In genomic region chr17:90054312-90054711, GRCm38 (mm10) we compare ENCODE assay signal across 12 mouse cellular contexts.
DNase-seq lines count a peak whose midpoint lies in the region; ATAC-seq and TF ChIP-seq lines count a peak whose summit lies in the region.
"Had no signal": no experiment of that assay in that cellular context is flagged by ENCODE, and none has a peak within 500 bp of the region (broad histone marks: within the 10 kb centered on the region; RNA-seq: fewer than 3 reads in every experiment).

No protein-coding gene starts in this region.

- H3K36me3 ChIP-seq in forebrain, embryonic 16.5 days (ENCODE audit: control insufficient read depth, insufficient read depth), result no peaks in the 10 kb centered on the region
- no peaks in the 10 kb centered on the region for H3K36me3 ChIP-seq in midbrain, embryonic 14.5 days (ENCODE audit: control insufficient read depth, insufficient read depth, low read length)
- H3K36me3 ChIP-seq: limb, embryonic 10.5 days had no signal

- H3K27me3 ChIP-seq in cerebellum, adult 2 months (ENCODE audit: control insufficient read depth, insufficient read depth, low read length), result no peaks in the 10 kb centered on the region
- H3K27me3 ChIP-seq in forebrain, embryonic 16.5 days (replicated peaks; ENCODE audit: control insufficient read depth, insufficient read depth, low read length), result no peaks in the 10 kb centered on the region
- no peaks in the 10 kb centered on the region for H3K27me3 ChIP-seq in midbrain, embryonic 14.5 days (ENCODE audit: control insufficient read depth, insufficient read depth, low read length)

- ATAC-seq in forebrain, embryonic 16.5 days, result peak; percentile 31; the same call in 1 of the 2 replicates
- ATAC-seq in midbrain, embryonic 14.5 days (ENCODE audit: low FRiP score, low TSS enrichment), result no peak
- ATAC-seq: CD4-positive, CD25-positive, alpha-beta regulatory T cell, adult 4 months; inflammation-experienced regulatory T-cells, adult 6 months; liver, postnatal 0 days had no signal

- no peak for TF ChIP-seq CTCF in cerebellum, adult 2 months (IDR thresholded peaks at IDR 0.05; ENCODE audit: borderline replicate concordance, insufficient read depth, low read depth, low read length)

- no peaks in the 10 kb centered on the region for H3K9me3 ChIP-seq in forebrain, embryonic 16.5 days (ENCODE audit: control insufficient read depth, low read length)
- H3K9me3 ChIP-seq in midbrain, embryonic 14.5 days (ENCODE audit: control insufficient read depth, low read length), result no peaks in the 10 kb centered on the region
- H3K9me3 ChIP-seq: limb, embryonic 10.5 days had no signal

- no peak overlapping the region for H3K4me2 ChIP-seq in forebrain, embryonic 16.5 days (ENCODE audit: low read length)
- no peak overlapping the region for H3K4me2 ChIP-seq in midbrain, embryonic 14.5 days (ENCODE audit: low read length)
- H3K4me2 ChIP-seq: heart, embryonic 11.5 days had no signal

- peak; percentile 96 for DNase-seq in brain, adult 2 months (ENCODE audit: low read depth, low spot score)
- DNase-seq in cerebellum, adult 2 months, result peak; percentile 86 to 97
- peak; percentile 49 for DNase-seq in midbrain, embryonic 14.5 days
- DNase-seq in thymus, postnatal 4 days, result no peak
- DNase-seq in adrenal gland, postnatal 25 days, result no peak
- DNase-seq in testis, postnatal 14 days (ENCODE audit: low spot score), result no peak
- DNase-seq: liver, postnatal 0 days had no signal

- H3K9ac ChIP-seq in forebrain, embryonic 16.5 days (replicated peaks; ENCODE audit: low read depth, low read length), result no peak overlapping the region
- no peak overlapping the region for H3K9ac ChIP-seq in midbrain, embryonic 14.5 days (replicated peaks; ENCODE audit: low read length)
- H3K9ac ChIP-seq: liver, postnatal 0 days had no signal

- no peak overlapping the region for H3K4me3 ChIP-seq in cerebellum, adult 2 months (replicated peaks; ENCODE audit: insufficient read depth, low read depth, low read length)
- H3K4me3 ChIP-seq in forebrain, embryonic 16.5 days (replicated peaks; ENCODE audit: low read length), result no peak overlapping the region
- H3K4me3 ChIP-seq in midbrain, embryonic 14.5 days (replicated peaks; ENCODE audit: low read depth, low read length), result no peak overlapping the region
- H3K4me3 ChIP-seq: limb, embryonic 10.5 days had no signal

- TF ChIP-seq POLR2A in cerebellum, adult 2 months (IDR thresholded peaks at IDR 0.05; ENCODE audit: borderline replicate concordance, insufficient read depth, low read length), result no peak; the same call in 1 of the 2 replicates

- H3K4me1 ChIP-seq in cerebellum, adult 2 months (ENCODE audit: control insufficient read depth, insufficient read depth, low read length), result peaks cover 18% of the 10 kb centered on the region; the same call in 1 of the 2 replicates
- H3K4me1 ChIP-seq in forebrain, embryonic 16.5 days (replicated peaks; ENCODE audit: control insufficient read depth, insufficient read depth, low read length), result no peaks in the 10 kb centered on the region
- peaks cover 4% of the 10 kb centered on the region; the same call in 1 of the 2 replicates for H3K4me1 ChIP-seq in midbrain, embryonic 14.5 days (ENCODE audit: control insufficient read depth, insufficient read depth, low read length)
- H3K4me1 ChIP-seq: limb, embryonic 10.5 days had no signal

- WGBS in cerebellum, adult 2 months, result 2% methylated on average over 5 of the region's 5 CpGs
- whole genome bisulfite sequencing in forebrain, embryonic 16.5 days, result 39% methylated on average over 5 of the region's 5 CpGs
- 16% methylated on average over 5 of the region's 5 CpGs for WGBS in midbrain, embryonic 14.5 days

- H3K27ac ChIP-seq in cerebellum, adult 2 months (ENCODE audit: insufficient read depth, low read length), result no peak overlapping the region
- no peak overlapping the region for H3K27ac ChIP-seq in forebrain, embryonic 16.5 days (ENCODE audit: low read length)
- H3K27ac ChIP-seq in midbrain, embryonic 14.5 days (replicated peaks; ENCODE audit: low read depth, low read length), result peak overlapping the region; percentile 55; the same call in 1 of the 2 replicates
- H3K27ac ChIP-seq: limb, embryonic 10.5 days had no signal

Comparison
In these comparisons a context has a peak if more than half of its experiments do, and no peak if none do; other contexts are left out.
1. DNase-seq: peak in brain, adult 2 months (single experiment), cerebellum, adult 2 months (2 of 2) and midbrain, embryonic 14.5 days (single experiment); none in thymus, postnatal 4 days (single experiment), adrenal gland, postnatal 25 days (single experiment) and testis, postnatal 14 days (single experiment).